Comparison of ENCODE assay signal across 10 mouse cellular contexts in the genomic region with DNA sequence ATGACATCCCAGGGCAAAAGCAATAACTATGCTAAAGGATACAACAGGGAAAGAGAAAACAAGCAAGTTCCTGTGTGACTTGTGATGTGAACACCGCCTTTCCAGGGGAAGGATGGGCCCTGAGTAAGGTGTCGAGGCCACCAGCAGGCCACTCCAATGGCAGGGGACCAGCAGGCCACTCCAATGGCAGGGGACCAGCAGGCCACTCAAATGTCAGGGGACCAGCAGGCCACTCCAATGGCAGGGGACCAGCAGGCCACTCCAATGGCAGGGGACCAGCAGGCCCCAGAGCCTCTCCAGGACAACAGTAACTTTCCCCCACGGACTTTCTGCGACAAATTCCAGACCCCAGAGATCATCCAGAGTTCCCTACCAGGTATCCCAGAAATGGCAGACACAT. TPM values are rescaled to one million over a fixed set of nuclear protein-coding genes. Genes with fewer than 3 reads are reported as not detected.
"Had no signal": no experiment of that assay in that cellular context is flagged by ENCODE, and none has a peak within 500 bp of the region (broad histone marks: within the 10 kb centered on the region; RNA-seq: fewer than 3 reads in every experiment).

No protein-coding gene starts in this region.

- DNase-seq: kidney, postnatal 10 days; kidney, postnatal 4 days; lung, adult 2 months; lung, postnatal 36 days; right cerebral cortex, adult 18-20 months; right cerebral cortex, postnatal 25 days; thymus, postnatal 4 days had no signal

RNA-seq across cellular contexts. Expression of gene Aox2, which starts 2.3 kb away (rescaled TPM):
- total RNA-seq: layer of hippocampus, postnatal 14 days; left cerebral cortex, adult 18-20 months; megakaryocyte progenitor cell, adult 5-6 weeks had no signal
